Mouse (Mus musculus): ENCODE measurements around the gene Crcp. TPM values are rescaled to one million over a fixed set of nuclear protein-coding genes. Genes with fewer than 3 reads are reported as not detected.

Crcp gene
- polyA plus RNA-seq, 1 experiment from 2014 or later: 45.6 TPM

DNA sequence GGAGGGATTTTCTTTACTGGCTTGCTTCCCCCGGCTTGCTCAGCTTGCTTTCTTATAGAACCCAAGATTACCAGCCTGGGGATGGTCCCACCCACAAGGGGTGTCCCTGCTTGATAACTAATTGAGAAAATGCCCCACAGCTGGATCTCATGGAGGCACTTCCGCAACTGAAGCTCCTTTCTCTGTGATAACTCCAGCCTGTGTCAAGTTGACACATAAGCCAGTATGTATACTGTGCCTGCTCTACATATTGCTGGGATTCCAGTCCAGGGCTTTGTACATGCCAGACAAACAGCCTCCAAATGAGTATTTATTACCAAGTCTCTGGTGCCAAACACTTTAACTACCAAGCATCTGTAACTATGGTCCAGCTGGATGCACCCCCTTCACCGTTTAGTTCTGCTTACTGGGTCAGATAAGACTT, 38.8 kb downstream of the Crcp start:
- no peaks in the 10 kb centered on the region for H3K4me1 ChIP-seq
- H3K9me3 ChIP-seq: peaks cover 6% of the 10 kb centered on the region; the same call in 1 of the 2 replicates
- no peak for ATAC-seq (ENCODE audit: low FRiP score, low read depth)
- no peak overlapping the region for H3K9ac ChIP-seq
- no peaks in the 10 kb centered on the region for H3K36me3 ChIP-seq
- WGBS: 54% methylated on average over 3 of the region's 3 CpGs
- H3K27ac ChIP-seq: no peak overlapping the region
- H3K4me2 ChIP-seq (replicated peaks): no peak overlapping the region
- no peaks in the 10 kb centered on the region for H3K27me3 ChIP-seq
- H3K4me3 ChIP-seq: no peak overlapping the region

DNA sequence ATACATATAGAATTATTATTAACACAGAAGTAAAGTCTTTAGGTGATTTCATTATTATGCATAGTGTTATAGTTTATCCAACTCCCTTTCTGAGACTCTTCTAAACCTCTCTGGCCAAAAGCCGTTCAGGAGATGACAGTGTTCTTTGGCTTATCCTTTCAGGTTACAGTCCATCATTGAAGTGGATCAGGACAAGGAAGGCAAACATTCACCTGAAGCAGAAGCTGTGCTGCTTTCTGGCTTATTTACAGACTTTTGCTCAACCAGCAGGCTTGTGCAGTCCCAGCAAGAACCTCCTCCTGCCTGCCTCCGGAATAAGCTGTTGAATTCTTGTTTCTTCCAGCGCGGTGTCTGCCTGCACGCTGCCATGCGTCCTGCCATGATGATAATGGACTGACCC, 43.9 kb downstream of the Crcp start, which contains the start of gene Tpst1:
Gene Tpst1, plus strand, starts transcription at position 301 of the 400 bp plus-strand sequence.
- 93% methylated on average over 6 of the region's 6 CpGs for WGBS
- H3K36me3 ChIP-seq: no peaks in the 10 kb centered on the region

DNA sequence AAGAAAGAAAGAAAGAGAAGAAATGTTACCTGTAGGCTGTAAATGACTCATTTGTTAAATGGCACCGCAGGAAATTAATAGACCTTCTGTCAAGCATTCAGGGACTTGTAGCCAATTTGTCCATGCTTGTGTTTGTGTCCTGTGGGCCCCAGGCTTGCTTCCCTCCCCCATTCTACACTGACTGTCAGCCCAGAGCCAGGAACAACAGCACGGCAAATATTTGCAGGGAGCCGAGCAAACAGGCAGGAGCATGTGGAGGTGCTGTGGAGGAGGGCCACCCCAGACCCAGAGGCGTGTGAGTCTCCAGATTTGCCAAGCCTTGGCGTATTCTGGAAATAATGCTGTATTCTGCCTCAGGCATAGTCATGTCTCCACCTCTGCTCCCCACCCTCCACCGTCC, 45.4 kb downstream of the Crcp start:
- H3K4me1 ChIP-seq: no peaks in the 10 kb centered on the region
- WGBS: 76% methylated on average over 6 of the region's 6 CpGs
- no peak overlapping the region for H3K27ac ChIP-seq
- no peak for ATAC-seq (ENCODE audit: low FRiP score, low read depth)
- H3K4me3 ChIP-seq: no peak overlapping the region
- no peaks in the 10 kb centered on the region for H3K9me3 ChIP-seq
- no peak overlapping the region for H3K9ac ChIP-seq
- no peak overlapping the region for H3K4me2 ChIP-seq (replicated peaks)
- H3K36me3 ChIP-seq: no peaks in the 10 kb centered on the region
- H3K27me3 ChIP-seq: no peaks in the 10 kb centered on the region

More for the DNA sequence above, 43.9 kb downstream of the Crcp start, which contains the start of gene Tpst1:
- Histone ChIP-seq H3K27ac (no peak within 1 kb of the TSS; the same call in 1 of the 2 replicates), H3K4me2 (replicated peaks) (no peak within 1 kb of the TSS), H3K27me3 (no peaks in the 10 kb centered on the region), H3K9me3 (0 out of 2 replicates have a peak, but pooled peaks cover 3% of the 10 kb centered on the region), H3K9ac (no peak within 1 kb of the TSS), H3K4me3 (no peak within 1 kb of the TSS), H3K4me1 (no peaks in the 10 kb centered on the region)
- no peak for ATAC-seq (ENCODE audit: low FRiP score, low read depth)

DNA sequence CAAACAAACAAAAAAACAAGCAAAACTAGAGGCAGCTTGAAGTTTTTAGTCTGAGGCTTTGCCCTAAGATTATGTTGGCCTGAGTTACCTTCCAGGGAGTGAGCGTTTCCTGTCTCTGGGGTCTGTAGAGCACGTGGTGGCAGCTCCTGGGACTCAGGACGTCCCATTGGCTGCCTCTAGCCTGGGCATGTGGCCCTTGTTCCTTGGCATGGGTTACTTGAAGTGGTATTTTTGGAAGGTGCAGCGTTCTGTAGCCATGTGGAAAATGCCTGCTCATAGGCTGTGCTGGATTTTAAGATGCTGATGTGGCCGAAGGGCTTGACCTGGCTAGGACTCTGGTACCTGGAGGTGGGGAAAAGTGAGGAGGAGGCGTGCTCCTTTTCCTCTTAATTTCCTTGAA, 47.3 kb downstream of the Crcp start:
- Histone ChIP-seq H3K4me2 (replicated peaks) (no peak overlapping the region), H3K27me3 (no peaks in the 10 kb centered on the region), H3K9ac (no peak overlapping the region), H3K36me3 (peaks cover 5% of the 10 kb centered on the region), H3K9me3 (0 out of 2 replicates have a peak, but pooled peaks cover 4% of the 10 kb centered on the region), H3K27ac (no peak overlapping the region), H3K4me1 (peaks cover 12% of the 10 kb centered on the region), H3K4me3 (no peak overlapping the region)
- 58% methylated on average over 6 of the region's 6 CpGs for WGBS
- no peak for ATAC-seq (ENCODE audit: low FRiP score, low read depth)

DNA sequence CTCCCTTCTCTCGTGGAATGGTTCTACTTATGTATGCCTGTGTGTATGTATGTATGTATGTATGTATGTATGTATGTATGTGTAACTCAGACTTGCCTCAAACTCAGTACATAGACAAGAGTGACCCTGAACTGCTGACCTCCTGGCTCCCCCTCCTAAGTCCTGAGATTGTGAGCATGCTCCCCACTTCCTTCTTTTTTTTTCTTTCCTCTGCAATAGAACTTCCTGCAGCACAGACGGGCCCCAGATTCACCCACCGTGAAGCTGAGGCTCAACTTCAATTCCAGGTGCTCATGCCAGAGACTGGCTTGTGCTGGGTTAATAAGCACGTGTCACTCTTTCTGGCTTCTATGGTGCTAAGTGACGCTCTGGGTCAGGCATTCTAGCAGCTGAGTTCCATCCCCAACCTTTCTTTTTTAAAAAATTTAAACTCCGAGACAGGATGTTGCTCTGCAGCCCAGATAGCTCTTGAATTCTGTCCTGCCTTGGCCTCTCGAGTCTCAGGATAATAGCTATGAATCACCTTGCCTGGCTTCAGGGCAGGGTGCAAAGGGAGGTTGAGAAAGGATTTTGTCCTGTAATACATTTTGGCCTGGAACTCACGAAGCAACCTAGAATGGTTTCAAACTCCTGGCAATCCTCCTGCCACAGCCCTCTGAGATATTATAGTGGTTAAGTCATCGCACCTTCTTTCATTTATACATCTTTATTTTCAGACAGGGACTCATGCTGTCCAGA, 49.2 kb downstream of the Crcp start:
- Histone ChIP-seq H3K4me2 (replicated peaks) (no peak overlapping the region; the same call in 1 of the 2 replicates), H3K36me3 (peaks cover 12% of the 10 kb centered on the region)
- 72% methylated on average over 9 of the region's 9 CpGs for WGBS

DNA sequence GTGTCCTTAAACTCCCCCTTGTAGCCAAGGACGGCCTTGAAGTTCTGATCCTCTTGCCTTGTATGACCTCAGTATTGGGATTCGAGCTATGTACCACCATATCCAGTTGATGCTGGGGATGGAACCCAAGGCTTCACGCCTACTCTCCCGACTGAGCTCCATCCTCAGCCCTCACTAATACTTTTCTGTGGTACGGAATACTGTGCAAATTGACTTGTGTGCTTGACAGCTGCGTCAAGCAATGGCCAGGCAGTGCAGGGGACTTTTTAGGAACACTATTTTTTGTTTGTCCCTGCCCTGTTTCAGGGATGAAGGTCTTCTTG, 49.7 kb downstream of the Crcp start:
- H3K27me3 ChIP-seq: no peaks in the 10 kb centered on the region
- H3K9ac ChIP-seq: peak overlapping the region; percentile 94
- peak; percentile 33 for ATAC-seq (ENCODE audit: low FRiP score, low read depth)
- H3K4me3 ChIP-seq: peak overlapping the region; percentile 78
- peaks cover 12% of the 10 kb centered on the region for H3K36me3 ChIP-seq
- H3K27ac ChIP-seq: peak overlapping the region; percentile 65
- 0 out of 2 replicates have a peak, but pooled peaks cover 6% of the 10 kb centered on the region for H3K9me3 ChIP-seq
- WGBS: 42% methylated on average over 6 of the region's 6 CpGs
- H3K4me2 ChIP-seq (replicated peaks): peak overlapping the region; percentile 76
- peaks cover 23% of the 10 kb centered on the region for H3K4me1 ChIP-seq

More for the DNA sequence above, 49.2 kb downstream of the Crcp start:
- no peak overlapping the region for H3K4me3 ChIP-seq
- H3K27ac ChIP-seq: no peak overlapping the region; the same call in 1 of the 2 replicates
- 0 out of 2 replicates have a peak, but pooled peaks cover 6% of the 10 kb centered on the region for H3K9me3 ChIP-seq
- H3K9ac ChIP-seq: no peak overlapping the region
- H3K4me1 ChIP-seq: peaks cover 18% of the 10 kb centered on the region
- no peak for ATAC-seq (ENCODE audit: low FRiP score, low read depth)
- H3K27me3 ChIP-seq: no peaks in the 10 kb centered on the region

DNA sequence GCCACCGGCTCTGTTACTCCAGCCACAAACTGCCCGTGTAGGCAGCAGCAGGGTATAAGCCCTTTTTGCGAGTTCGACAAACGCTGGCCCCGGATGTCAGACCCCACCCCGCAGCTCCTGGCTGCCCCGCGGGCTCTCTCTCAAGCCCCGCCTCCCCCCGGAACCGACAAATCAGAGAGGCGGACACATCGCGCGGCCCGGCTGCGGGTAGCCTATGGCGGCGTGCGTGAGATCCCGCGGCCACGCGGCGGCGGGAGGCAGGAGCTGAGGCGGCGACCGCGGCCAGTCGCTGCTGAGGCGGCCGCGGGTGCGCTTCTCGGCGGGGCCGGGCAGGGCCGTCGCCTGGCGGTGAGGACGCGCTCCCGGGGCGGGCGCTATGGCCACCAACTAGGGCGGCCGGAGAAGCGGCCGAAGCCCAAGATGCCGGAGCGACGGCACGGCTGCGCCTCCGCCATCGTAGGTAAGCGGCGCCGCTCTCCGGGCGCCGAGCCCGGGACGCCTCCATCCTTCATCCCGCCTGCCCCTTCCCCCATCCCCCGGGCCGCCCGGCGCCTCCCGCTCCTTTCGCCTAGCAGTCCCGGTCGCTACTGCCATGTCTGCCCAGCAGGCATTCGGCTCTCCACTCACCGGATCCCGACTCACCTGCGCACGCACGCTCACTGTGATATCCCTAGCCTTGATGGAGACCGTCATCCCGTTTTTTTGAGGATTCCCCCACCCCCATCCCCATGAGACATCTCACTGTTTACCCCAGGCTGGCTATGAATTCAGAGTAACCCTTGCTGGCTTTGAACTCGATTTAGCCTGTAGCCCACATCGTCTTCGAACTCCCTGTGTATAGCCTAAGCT, 50.3 kb downstream of the Crcp start:
- Histone ChIP-seq H3K4me1 (peaks cover 29% of the 10 kb centered on the region), H3K36me3 (peaks cover 12% of the 10 kb centered on the region), H3K4me3 (peak overlapping the region; percentile 78), H3K27ac (peak overlapping the region; percentile 65), H3K4me2 (replicated peaks) (peak overlapping the region; percentile 76), H3K9me3 (0 out of 2 replicates have a peak, but pooled peaks cover 6% of the 10 kb centered on the region), H3K9ac (peak overlapping the region; percentile 94), H3K27me3 (no peaks in the 10 kb centered on the region)
- WGBS: 1% methylated on average over 78 of the region's 86 CpGs
- peak; percentile 97 for ATAC-seq (ENCODE audit: low FRiP score, low read depth)

DNA sequence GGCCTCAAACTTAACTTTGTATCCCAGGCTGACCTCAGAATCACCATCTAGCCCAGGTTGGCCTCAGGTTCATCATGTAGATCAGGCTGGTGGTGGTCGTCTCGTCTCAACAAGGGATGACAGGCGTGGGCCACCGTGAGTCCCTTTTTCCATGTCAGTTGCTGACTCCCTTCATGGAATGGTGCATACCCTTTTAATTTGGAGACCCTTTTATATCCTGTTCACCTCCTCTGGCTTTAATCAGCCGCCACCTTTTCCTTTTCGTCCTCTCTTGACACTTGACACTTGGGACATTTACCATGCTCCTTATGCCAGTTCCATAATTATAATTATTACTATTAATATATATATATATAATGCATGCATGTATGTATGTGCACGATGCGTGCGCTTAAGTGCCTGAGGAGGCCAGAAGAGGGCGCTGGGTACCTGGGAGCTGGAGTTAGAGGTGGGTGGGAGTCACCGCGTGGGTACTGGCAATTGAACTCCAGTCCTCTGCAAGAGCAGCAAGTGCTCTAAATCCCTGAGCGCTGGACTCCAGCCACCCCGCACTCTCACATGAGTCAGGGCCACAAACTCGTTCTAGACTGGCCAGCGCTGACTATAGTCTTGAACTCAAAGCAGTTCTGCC, 51.1 kb downstream of the Crcp start:
- Histone ChIP-seq H3K9me3 (0 out of 2 replicates have a peak, but pooled peaks cover 6% of the 10 kb centered on the region), H3K27ac (no peak overlapping the region), H3K36me3 (peaks cover 16% of the 10 kb centered on the region), H3K4me1 (peaks cover 31% of the 10 kb centered on the region), H3K27me3 (no peaks in the 10 kb centered on the region), H3K4me3 (peak overlapping the region; percentile 78), H3K9ac (peak overlapping the region; percentile 94), H3K4me2 (replicated peaks) (peak overlapping the region; percentile 76)
- ATAC-seq (ENCODE audit: low FRiP score, low read depth): no peak
- 68% methylated on average over 16 of the region's 16 CpGs for WGBS

DNA sequence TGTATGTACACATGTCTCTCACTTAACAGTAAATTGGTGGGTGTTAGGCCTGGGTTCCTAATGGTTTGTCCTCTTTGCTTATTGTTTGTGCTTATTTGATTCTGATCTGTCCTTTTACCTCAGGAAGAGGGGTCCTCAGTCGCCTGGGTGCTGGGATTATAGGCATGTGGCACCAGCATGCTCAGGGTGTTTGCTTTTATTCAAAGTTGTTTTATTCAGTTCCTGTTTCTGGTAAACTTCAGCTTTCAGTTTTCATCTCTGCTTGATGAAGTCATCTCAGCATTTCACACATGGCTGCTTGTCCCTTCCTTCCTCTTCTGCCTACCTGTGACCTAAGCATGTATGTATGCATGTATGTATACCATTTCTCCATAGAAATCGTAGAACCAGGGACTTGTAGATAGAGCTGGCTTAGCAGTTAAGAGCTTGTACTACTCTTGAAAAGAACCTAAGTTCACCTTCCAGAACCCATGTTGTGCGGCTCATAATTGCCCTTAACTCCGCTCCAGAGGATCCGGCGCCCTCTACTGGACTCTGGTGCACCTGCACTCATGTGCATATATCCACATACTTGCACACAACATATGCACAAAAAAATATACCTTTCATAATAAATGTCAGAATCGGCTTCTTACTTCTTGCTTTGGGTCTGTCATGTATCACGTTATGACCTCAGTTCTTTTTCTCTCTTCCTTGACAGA, 52.2 kb downstream of the Crcp start:
- 0 out of 2 replicates have a peak overlapping the region, but pooled peaks have one; percentile 78 for H3K4me3 ChIP-seq
- 0 out of 2 replicates have a peak, but pooled peaks cover 6% of the 10 kb centered on the region for H3K9me3 ChIP-seq
- H3K9ac ChIP-seq: no peak overlapping the region
- WGBS: 98% methylated on average over 8 of the region's 8 CpGs
- no peak overlapping the region for H3K27ac ChIP-seq
- H3K27me3 ChIP-seq: no peaks in the 10 kb centered on the region
- ATAC-seq (ENCODE audit: low FRiP score, low read depth): no peak
- H3K36me3 ChIP-seq: peaks cover 26% of the 10 kb centered on the region
- no peak overlapping the region for H3K4me2 ChIP-seq (replicated peaks)
- H3K4me1 ChIP-seq: peaks cover 31% of the 10 kb centered on the region

DNA sequence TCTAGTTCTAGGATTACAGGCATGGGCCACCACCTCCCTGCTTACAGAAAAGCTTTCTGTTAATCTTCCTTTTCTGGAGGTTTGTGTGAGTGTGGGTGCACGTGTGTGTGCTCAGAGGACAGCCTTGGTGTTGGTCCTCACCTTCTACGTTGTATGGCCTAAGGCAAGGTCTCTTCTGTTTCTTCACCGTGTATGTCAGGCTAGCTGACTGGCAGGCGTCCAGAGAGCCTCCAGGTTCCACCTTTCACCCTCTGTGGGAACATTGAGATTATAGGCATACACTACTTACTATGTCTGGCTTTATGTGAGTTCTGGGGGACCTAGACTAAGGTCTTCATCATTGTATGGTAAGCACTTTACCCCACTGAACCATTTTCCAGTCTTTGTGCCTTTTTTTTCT, 53.3 kb downstream of the Crcp start:
- Histone ChIP-seq H3K4me3 (no peak overlapping the region), H3K4me1 (peaks cover 31% of the 10 kb centered on the region), H3K4me2 (replicated peaks) (no peak overlapping the region), H3K36me3 (peaks cover 29% of the 10 kb centered on the region), H3K9ac (no peak overlapping the region), H3K27me3 (no peaks in the 10 kb centered on the region), H3K27ac (no peak overlapping the region), H3K9me3 (0 out of 2 replicates have a peak, but pooled peaks cover 6% of the 10 kb centered on the region)
- ATAC-seq (ENCODE audit: low FRiP score, low read depth): no peak
- 73% methylated on average over 4 of the region's 4 CpGs for WGBS

DNA sequence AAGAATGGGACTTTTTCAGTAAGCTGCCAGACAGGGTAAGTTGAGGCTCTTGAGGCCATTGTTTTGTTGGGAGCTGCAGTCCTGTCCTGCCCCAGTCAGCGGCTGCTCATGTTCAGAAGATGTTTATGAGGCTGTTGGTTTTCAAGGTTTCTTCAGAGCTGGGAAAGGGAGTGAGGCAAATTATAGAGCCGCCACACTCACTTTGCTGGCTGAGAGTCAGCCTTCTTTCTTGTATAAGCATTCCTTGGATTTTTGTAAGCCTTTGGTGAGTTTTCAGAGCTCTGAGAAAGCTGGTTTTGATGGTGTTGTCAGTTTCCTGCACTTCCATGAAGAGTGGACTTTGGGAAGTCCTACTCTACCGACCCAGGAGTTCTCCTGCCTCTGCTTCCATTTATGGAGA, 55.2 kb downstream of the Crcp start:
- Histone ChIP-seq H3K9me3 (0 out of 2 replicates have a peak, but pooled peaks cover 6% of the 10 kb centered on the region), H3K27me3 (no peaks in the 10 kb centered on the region), H3K36me3 (peaks cover 32% of the 10 kb centered on the region), H3K4me3 (no peak overlapping the region), H3K4me2 (replicated peaks) (no peak overlapping the region), H3K27ac (no peak overlapping the region), H3K9ac (no peak overlapping the region), H3K4me1 (peaks cover 31% of the 10 kb centered on the region)
- WGBS: 78% methylated on average over 3 of the region's 3 CpGs
- ATAC-seq (ENCODE audit: low FRiP score, low read depth): no peak
